Mouse (Mus musculus): Measurements from ENCODE around the gene Taldo1. TPM values are rescaled to one million over a fixed set of nuclear protein-coding genes. Genes with fewer than 3 reads are reported as not detected.

The Taldo1 gene
- polyA plus RNA-seq, 1 experiment from 2014 or later = 364 TPM

- 94% methylated on average over 9 of the region's 9 CpGs for WGBS
- Histone ChIP-seq H3K9me3 (no peaks in the 10 kb centered on the region), H3K9ac (replicated peaks) (0 out of 2 replicates have a peak overlapping the region, but pooled peaks have one; percentile 17), H3K36me3 (peaks cover 34% of the 10 kb centered on the region), H3K27ac (replicated peaks) (no peak overlapping the region), H3K27me3 (peaks cover 15% of the 10 kb centered on the region), H3K4me3 (no peak overlapping the region), H3K4me2 (replicated peaks) (no peak overlapping the region), H3K4me1 (peaks cover 53% of the 10 kb centered on the region)
- ATAC-seq (ENCODE audit: low FRiP score, low read depth) = no peak
Measured at GRCm38 (mm10) chr7:141430585-141431240, 38.7 kb downstream of the Taldo1 start.

DNA sequence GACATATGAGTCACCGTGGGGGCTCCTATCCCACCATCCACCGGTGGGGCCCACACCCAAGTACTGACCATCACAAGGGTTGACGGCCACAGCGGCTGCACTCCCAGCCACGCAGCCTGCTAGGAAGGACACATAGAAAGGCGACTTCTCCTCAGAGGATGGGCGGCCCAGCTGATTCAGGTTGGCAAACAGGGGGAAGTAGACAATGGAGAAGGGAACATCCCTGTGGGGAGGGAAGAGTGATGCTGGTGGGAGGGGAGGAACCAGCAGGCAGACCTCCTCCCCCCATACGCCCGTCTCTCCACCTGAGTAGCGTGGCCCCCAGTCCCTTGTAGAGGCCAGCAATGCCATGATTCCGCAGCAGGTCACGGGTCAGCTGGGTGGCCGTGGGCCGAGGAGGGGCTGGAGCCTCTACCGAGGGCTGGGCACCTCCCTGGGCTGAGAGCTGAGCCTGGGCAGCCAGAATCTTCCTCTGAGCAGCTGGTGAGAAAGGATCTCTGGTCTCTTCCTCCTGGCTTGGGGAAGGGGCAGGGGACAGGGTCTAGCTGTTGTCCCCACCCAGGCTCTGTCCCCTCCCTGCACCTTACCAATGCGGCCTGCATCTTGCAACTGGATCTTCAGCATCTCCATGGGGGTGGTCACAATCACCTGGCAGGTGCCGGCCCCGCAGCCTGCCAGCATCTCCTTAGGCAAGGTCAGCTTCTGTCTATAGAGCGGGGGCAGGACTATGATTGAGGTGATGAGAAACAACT lies 39.6 kb downstream of the Taldo1 start:
- peaks cover 62% of the 10 kb centered on the region for H3K4me1 ChIP-seq
- no peak for ATAC-seq (ENCODE audit: low FRiP score, low read depth)
- WGBS = 91% methylated on average over 19 of the region's 19 CpGs

DNA sequence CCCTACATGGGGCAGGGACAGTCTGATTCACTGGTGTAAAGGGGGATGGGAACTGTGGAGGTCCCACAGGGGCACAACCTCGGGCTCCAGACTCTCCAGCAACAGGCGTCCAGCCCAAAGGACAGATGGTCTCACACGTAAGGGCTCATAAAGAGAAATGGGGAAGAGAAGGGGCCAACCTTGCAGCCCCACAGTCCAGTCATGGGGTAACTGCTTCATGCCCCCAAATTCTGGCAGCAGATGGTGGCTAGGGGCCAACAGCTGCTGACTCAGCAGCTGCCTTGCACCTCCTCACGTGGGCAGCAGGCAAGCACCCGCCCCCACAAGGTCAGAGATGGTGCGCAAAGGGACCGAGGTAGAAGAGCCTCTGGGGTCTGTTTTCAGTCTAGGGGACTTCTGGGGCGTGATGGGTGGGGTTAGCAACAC lies 40.2 kb downstream of the Taldo1 start:
- no peak for ATAC-seq (ENCODE audit: low FRiP score, low read depth)
- Histone ChIP-seq H3K9ac (replicated peaks) (peak overlapping the region; percentile 39; the same call in 1 of the 2 replicates), H3K27me3 (peaks cover 8% of the 10 kb centered on the region), H3K4me2 (replicated peaks) (no peak overlapping the region), H3K36me3 (peaks cover 34% of the 10 kb centered on the region), H3K4me1 (peaks cover 67% of the 10 kb centered on the region), H3K27ac (replicated peaks) (no peak overlapping the region), H3K9me3 (no peaks in the 10 kb centered on the region), H3K4me3 (no peak overlapping the region)
- 91% methylated on average over 8 of the region's 8 CpGs for WGBS

More for the DNA sequence above, 39.6 kb downstream of the Taldo1 start:
- Histone ChIP-seq H3K4me3 (no peak overlapping the region), H3K27me3 (peaks cover 8% of the 10 kb centered on the region), H3K9me3 (no peaks in the 10 kb centered on the region), H3K27ac (replicated peaks) (no peak overlapping the region), H3K36me3 (peaks cover 34% of the 10 kb centered on the region), H3K4me2 (replicated peaks) (no peak overlapping the region), H3K9ac (replicated peaks) (peak overlapping the region; percentile 39; the same call in 1 of the 2 replicates)

GRCm38 (mm10) chr7:141432741-141433516 lies 40.9 kb downstream of the Taldo1 start:
- peaks cover 71% of the 10 kb centered on the region for H3K4me1 ChIP-seq
- H3K27ac ChIP-seq (replicated peaks) = no peak overlapping the region
- 87% methylated on average over 6 of the region's 6 CpGs for WGBS
- peaks cover 34% of the 10 kb centered on the region for H3K36me3 ChIP-seq
- H3K9me3 ChIP-seq = no peaks in the 10 kb centered on the region
- H3K4me3 ChIP-seq = no peak overlapping the region
- peaks cover 2% of the 10 kb centered on the region for H3K27me3 ChIP-seq
- peak overlapping the region; percentile 85 for H3K4me2 ChIP-seq (replicated peaks)
- H3K9ac ChIP-seq (replicated peaks) = peak overlapping the region; percentile 71; the same call in 1 of the 2 replicates
- ATAC-seq (ENCODE audit: low FRiP score, low read depth) = no peak

GRCm38 (mm10) chr7:141433517-141434400 lies 41.8 kb downstream of the Taldo1 start:
- H3K9ac ChIP-seq (replicated peaks) = peak overlapping the region; percentile 71
- no peaks in the 10 kb centered on the region for H3K9me3 ChIP-seq
- 71% methylated on average over 15 of the region's 15 CpGs for WGBS
- no peak for ATAC-seq (ENCODE audit: low FRiP score, low read depth)
- peaks cover 67% of the 10 kb centered on the region for H3K4me1 ChIP-seq
- H3K4me3 ChIP-seq = peak overlapping the region; percentile 58
- H3K27me3 ChIP-seq = no peaks in the 10 kb centered on the region; the same call in 1 of the 2 replicates
- H3K27ac ChIP-seq (replicated peaks) = peak overlapping the region; percentile 84
- H3K36me3 ChIP-seq = peaks cover 37% of the 10 kb centered on the region
- H3K4me2 ChIP-seq (replicated peaks) = peak overlapping the region; percentile 85

DNA sequence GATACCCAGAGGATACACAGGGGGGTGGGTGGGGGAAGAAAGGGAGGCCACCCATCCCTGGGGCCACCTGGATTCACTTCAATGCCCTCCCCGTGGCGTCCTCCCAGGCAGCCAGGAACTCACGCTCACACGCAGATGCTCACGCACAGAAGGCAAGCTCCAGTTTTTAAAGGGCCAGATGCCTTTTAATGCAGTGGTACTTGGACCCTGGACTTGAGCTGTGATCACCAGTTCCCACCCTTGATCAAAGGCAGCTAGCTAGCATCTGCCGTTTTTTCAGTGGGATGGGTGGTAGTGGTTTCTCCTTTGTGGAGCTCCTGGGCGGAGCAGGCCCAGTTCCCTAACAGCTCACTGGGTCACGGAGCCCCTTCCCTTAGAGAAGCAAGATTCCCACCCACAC lies 42.5 kb downstream of the Taldo1 start:
- WGBS = 11% methylated on average over 8 of the region's 8 CpGs
- no peaks in the 10 kb centered on the region for H3K9me3 ChIP-seq
- H3K4me1 ChIP-seq = peaks cover 60% of the 10 kb centered on the region
- peak overlapping the region; percentile 71 for H3K9ac ChIP-seq (replicated peaks)
- H3K36me3 ChIP-seq = peaks cover 44% of the 10 kb centered on the region
- H3K4me2 ChIP-seq (replicated peaks) = peak overlapping the region; percentile 85
- no peak for ATAC-seq (ENCODE audit: low FRiP score, low read depth)
- peak overlapping the region; percentile 58 for H3K4me3 ChIP-seq
- H3K27me3 ChIP-seq = no peaks in the 10 kb centered on the region; the same call in 1 of the 2 replicates
- H3K27ac ChIP-seq (replicated peaks) = peak overlapping the region; percentile 84

DNA sequence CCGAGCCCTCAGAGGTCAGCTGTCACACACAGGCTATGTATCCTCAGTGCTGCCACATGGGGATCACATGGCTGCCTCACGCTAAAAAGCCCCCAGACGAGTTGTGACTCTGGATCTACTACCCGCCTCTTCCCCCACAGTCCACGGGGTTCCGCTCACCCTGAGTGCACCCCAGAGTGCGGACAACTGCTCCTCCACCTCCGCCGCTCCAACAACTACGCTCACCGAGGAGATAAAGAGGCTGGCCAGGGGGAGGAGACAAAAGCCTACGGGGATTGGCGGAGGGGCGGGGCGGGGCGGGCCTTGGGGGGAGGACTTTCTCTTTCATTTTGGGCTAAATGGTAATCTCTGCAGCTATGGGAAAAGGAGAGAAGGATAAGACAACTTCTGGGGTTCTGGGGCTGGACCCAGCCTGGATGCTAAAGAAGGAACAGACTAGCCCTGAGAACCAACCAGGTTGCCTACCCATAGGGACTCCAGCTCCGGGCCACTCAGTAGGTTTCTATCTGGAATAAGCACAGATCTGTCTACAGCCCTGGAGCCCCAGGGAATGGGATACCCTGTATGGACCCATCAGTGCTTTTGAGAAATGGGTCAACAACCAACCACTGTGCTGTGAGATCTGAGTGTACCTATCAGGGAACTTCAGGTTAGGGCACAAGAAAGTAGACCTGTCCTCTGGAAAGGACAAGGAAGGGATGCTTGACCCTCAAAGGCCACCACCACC lies 43.3 kb downstream of the Taldo1 start:
- Histone ChIP-seq H3K4me2 (replicated peaks) (peak overlapping the region; percentile 85), H3K27me3 (no peaks in the 10 kb centered on the region; the same call in 1 of the 2 replicates), H3K27ac (replicated peaks) (peak overlapping the region; percentile 84), H3K4me1 (peaks cover 52% of the 10 kb centered on the region), H3K36me3 (peaks cover 50% of the 10 kb centered on the region), H3K4me3 (peak overlapping the region; percentile 58), H3K9ac (replicated peaks) (peak overlapping the region; percentile 71), H3K9me3 (no peaks in the 10 kb centered on the region)
- WGBS = 4% methylated on average over 17 of the region's 17 CpGs
- ATAC-seq (ENCODE audit: low FRiP score, low read depth) = peak; percentile 19; the same call in 1 of the 2 replicates

DNA sequence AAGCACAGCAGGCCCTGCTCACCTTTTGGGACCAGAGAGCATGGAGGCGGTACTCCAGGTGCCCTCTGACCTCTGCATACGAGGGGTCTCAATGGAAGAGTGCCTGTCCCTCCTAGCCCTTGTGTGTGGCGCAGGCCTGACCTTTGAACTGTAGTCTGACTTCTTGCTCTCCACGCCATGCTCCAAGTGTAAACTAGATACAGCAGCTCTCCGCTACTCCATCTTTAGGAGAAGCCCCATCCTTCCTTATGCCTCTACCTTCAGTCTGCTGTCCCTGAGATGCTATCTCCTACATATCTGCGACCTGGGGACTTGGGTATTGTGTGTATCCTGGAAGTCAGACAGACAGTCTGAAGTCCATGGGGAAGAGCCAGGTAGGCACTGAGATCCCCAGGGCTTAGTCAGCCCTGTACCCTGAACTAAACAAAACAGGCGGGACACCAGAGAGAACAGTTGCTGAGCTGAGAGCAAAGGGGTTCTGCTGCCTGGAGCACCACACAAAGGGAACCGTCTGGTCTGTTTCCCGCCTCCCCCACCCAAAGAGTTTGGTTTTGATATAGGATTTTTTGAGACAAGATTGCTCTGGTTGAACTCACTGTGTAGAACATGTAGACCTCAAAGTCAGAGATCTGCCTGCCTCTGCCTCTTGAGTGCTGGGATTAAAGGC lies 44.0 kb downstream of the Taldo1 start:
- H3K4me2 ChIP-seq (replicated peaks) = peak overlapping the region; percentile 89
- no peaks in the 10 kb centered on the region for H3K9me3 ChIP-seq
- H3K4me1 ChIP-seq = peaks cover 50% of the 10 kb centered on the region
- 0 out of 2 replicates have a peak overlapping the region, but pooled peaks have one; percentile 65 for H3K4me3 ChIP-seq
- WGBS = 75% methylated on average over 9 of the region's 9 CpGs
- no peaks in the 10 kb centered on the region; the same call in 1 of the 2 replicates for H3K27me3 ChIP-seq
- no peak overlapping the region for H3K9ac ChIP-seq (replicated peaks)
- H3K27ac ChIP-seq (replicated peaks) = peak overlapping the region; percentile 63; the same call in 1 of the 2 replicates
- no peak for ATAC-seq (ENCODE audit: low FRiP score, low read depth)
- H3K36me3 ChIP-seq = peaks cover 43% of the 10 kb centered on the region

DNA sequence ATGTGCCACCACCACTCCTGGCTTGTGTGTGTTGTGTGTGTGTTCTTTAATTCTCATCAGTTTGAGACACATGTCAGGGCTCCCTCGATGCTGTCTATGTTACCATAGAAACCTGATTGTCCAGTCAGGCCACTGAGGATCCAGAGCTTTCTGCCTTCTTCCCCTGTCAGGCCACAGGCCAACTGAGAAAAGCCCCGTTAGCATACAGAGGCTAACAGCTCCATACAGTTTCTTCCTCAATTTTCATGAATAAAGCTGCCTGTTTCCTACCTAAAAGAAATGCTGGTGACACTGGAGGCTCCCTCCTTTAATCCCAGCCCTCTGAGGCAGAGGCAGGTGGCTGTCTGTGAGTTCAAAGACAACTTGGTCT lies 44.5 kb downstream of the Taldo1 start:
- H3K4me2 ChIP-seq (replicated peaks) = peak overlapping the region; percentile 89
- WGBS = 40% methylated on average over 2 of the region's 2 CpGs
- peak overlapping the region; percentile 65 for H3K4me3 ChIP-seq
- H3K27me3 ChIP-seq = no peaks in the 10 kb centered on the region; the same call in 1 of the 2 replicates
- peak overlapping the region; percentile 78 for H3K9ac ChIP-seq (replicated peaks)
- peak overlapping the region; percentile 63 for H3K27ac ChIP-seq (replicated peaks)
- H3K36me3 ChIP-seq = peaks cover 40% of the 10 kb centered on the region
- H3K4me1 ChIP-seq = peaks cover 51% of the 10 kb centered on the region
- no peaks in the 10 kb centered on the region for H3K9me3 ChIP-seq
- no peak for ATAC-seq (ENCODE audit: low FRiP score, low read depth)

Measured in midbrain, embryonic 12.5 days (tissue).